Mouse (Mus musculus) CH12.LX (cell line): ENCODE results near the gene 1700028J19Rik. TPM values are rescaled to one million over a fixed set of nuclear protein-coding genes. Genes with fewer than 3 reads are reported as not detected.

Source experiments
- DNase-seq: peaks from one replicate; pipeline ENCODE4 v3.0.0-alpha.2; 2013; ENCODE audit errors: extremely low read depth
- H3K27ac ChIP-seq: 2 replicates; pipeline ENCODE4 v1.5.1; 2012; ENCODE audit warnings: low read depth, mild to moderate bottlenecking, control low read depth, moderate library complexity; ENCODE audit not compliant: insufficient read depth
- H3K27me3 ChIP-seq: replicated peaks from 2 replicates; pipeline ENCODE3; 2012; ENCODE audit warnings: inconsistent platforms
- H3K36me3 ChIP-seq, 2 experiments: replicated peaks in 1 of 2; 2 replicates each; pipeline versions ENCODE3 to v1.6.1; 2012; ENCODE audit warnings: inconsistent platforms in 1 of 2, low read length in 1 of 2, mild to moderate bottlenecking in 1 of 2, mixed read lengths in 1 of 2, moderate library complexity in 1 of 2; ENCODE audit not compliant: control insufficient read depth in 1 of 2, insufficient read depth in 1 of 2
- H3K4me1 ChIP-seq, 2 experiments: 2 replicates each; pipeline ENCODE4 v1.6.1; 2012; ENCODE audit warnings: inconsistent platforms in 1 of 2, moderate library complexity in 1 of 2; ENCODE audit not compliant: insufficient read depth in 2 of 2, control insufficient read depth in 1 of 2
- H3K4me2 ChIP-seq: 2 replicates; pipeline ENCODE4 v1.6.1; 2012; ENCODE audit warnings: low read depth, mild to moderate bottlenecking, control low read depth; ENCODE audit not compliant: poor library complexity, insufficient read depth, severe bottlenecking
- H3K4me3 ChIP-seq, 3 experiments: fragments of 150-350 bp in 1 of 3; sonication (generic) in 1 of 3; replicated peaks in 1 of 3; 2 replicates each; pipeline versions ENCODE3 to v1.5.1; 2011 to 2012; ENCODE audit warnings: low read depth in 2 of 3, low read length in 2 of 3, mild to moderate bottlenecking in 2 of 3, moderate library complexity in 2 of 3, control low read depth in 1 of 3, improper control_type of control experiment in 1 of 3, inconsistent platforms in 1 of 3, mixed read lengths in 1 of 3; ENCODE audit not compliant: poor library complexity in 1 of 3
- H3K79me2 ChIP-seq: replicated peaks from 2 replicates; pipeline ENCODE4 v1.6.1; 2012; ENCODE audit warnings: mild to moderate bottlenecking, moderate library complexity; ENCODE audit not compliant: control insufficient read depth, poor library complexity, insufficient read depth, severe bottlenecking; ENCODE audit errors: extremely low read depth
- H3K9ac ChIP-seq: 2 replicates; pipeline ENCODE4 v1.6.1; 2012; ENCODE audit warnings: low read depth, mild to moderate bottlenecking, control low read depth, moderate library complexity; ENCODE audit not compliant: insufficient read depth
- H3K9me3 ChIP-seq: replicated peaks from 2 replicates; pipeline ENCODE3; 2012; ENCODE audit warnings: low read length, inconsistent platforms, mixed read lengths
- CTCF ChIP-seq, 2 experiments: IDR thresholded peaks in 1 of 2; conservative IDR thresholded peaks in 1 of 2; 2 replicates each; pipeline ENCODE4 v1.5.1; 2011 to 2012; ENCODE audit warnings: low read depth in 2 of 2, low read length in 2 of 2, improper control_type of control experiment in 1 of 2, inconsistent platforms in 1 of 2, mild to moderate bottlenecking in 1 of 2, moderate library complexity in 1 of 2
- E2F4 ChIP-seq: IDR thresholded peaks from 2 replicates; pipeline ENCODE4 v1.6.1; 2011; ENCODE audit warnings: low read depth, low read length, improper control_type of control experiment; ENCODE audit not compliant: insufficient replicate concordance
- ELF1 ChIP-seq: IDR thresholded peaks from 2 replicates; pipeline ENCODE4 v1.6.1; 2014; ENCODE audit warnings: low read depth, mild to moderate bottlenecking, inconsistent platforms, low read length, improper control_type of control experiment
- HCFC1 ChIP-seq: IDR thresholded peaks from 2 replicates; pipeline ENCODE4 v1.6.1; 2012; ENCODE audit warnings: low read depth, mild to moderate bottlenecking, inconsistent platforms, low read length, improper control_type of control experiment
- IRF4 ChIP-seq: IDR thresholded peaks from 2 replicates; pipeline ENCODE4 v1.6.1; 2014; ENCODE audit warnings: low read depth, mild to moderate bottlenecking, inconsistent platforms, low read length, improper control_type of control experiment
- JUN ChIP-seq: IDR thresholded peaks from 2 replicates; pipeline ENCODE4 v1.6.1; 2011; ENCODE audit warnings: low read depth, mild to moderate bottlenecking, low read length, improper control_type of control experiment, moderate library complexity; ENCODE audit not compliant: insufficient read depth
- KAT2A ChIP-seq: IDR thresholded peaks from 2 replicates; pipeline ENCODE4 v1.6.1; 2012; ENCODE audit warnings: low read length, improper control_type of control experiment, inconsistent platforms; ENCODE audit not compliant: insufficient replicate concordance
- MAX ChIP-seq: IDR thresholded peaks from 2 replicates; pipeline ENCODE4 v1.6.1; 2011; ENCODE audit warnings: low read length, improper control_type of control experiment
- MAZ ChIP-seq: IDR thresholded peaks from 2 replicates; pipeline ENCODE4 v1.6.1; 2012; ENCODE audit warnings: low read depth, mild to moderate bottlenecking, inconsistent platforms, low read length, improper control_type of control experiment, moderate library complexity
- MEF2A ChIP-seq: IDR thresholded peaks from 2 replicates; pipeline ENCODE4 v1.6.1; 2014; ENCODE audit warnings: low read depth, mild to moderate bottlenecking, inconsistent platforms, low read length, improper control_type of control experiment, borderline replicate concordance
- MXI1 ChIP-seq: IDR thresholded peaks from 2 replicates; pipeline ENCODE4 v1.6.1; 2011; ENCODE audit warnings: mild to moderate bottlenecking, low read depth, low read length, improper control_type of control experiment
- MYC ChIP-seq: IDR thresholded peaks from 2 replicates; pipeline ENCODE4 v1.6.1; 2011; ENCODE audit warnings: low read depth, mild to moderate bottlenecking, improper control_type of control experiment, low read length
- NELFE ChIP-seq: IDR thresholded peaks from 2 replicates; pipeline ENCODE4 v1.6.1; 2011; ENCODE audit warnings: low read depth, low read length, improper control_type of control experiment
- POLR2A ChIP-seq: IDR thresholded peaks from 2 replicates; pipeline ENCODE4 v1.6.1; 2011; ENCODE audit warnings: low read depth, mild to moderate bottlenecking, improper control_type of control experiment, low read length
- POLR2AphosphoS2 ChIP-seq: IDR thresholded peaks from 2 replicates; pipeline ENCODE4 v1.6.1; 2011; ENCODE audit warnings: low read depth, low read length, improper control_type of control experiment
- SIN3A ChIP-seq: IDR thresholded peaks from 2 replicates; pipeline ENCODE4 v1.6.1; 2012; ENCODE audit warnings: low read length, improper control_type of control experiment, inconsistent platforms
- TBP ChIP-seq: conservative IDR thresholded peaks from 2 replicates; pipeline ENCODE4 v1.6.1; 2011; ENCODE audit warnings: low read depth, low read length, improper control_type of control experiment
- TCF12 ChIP-seq: IDR thresholded peaks from 2 replicates; pipeline ENCODE4 v1.6.1; 2014; ENCODE audit warnings: low read depth, mild to moderate bottlenecking, inconsistent platforms, low read length, improper control_type of control experiment
- UBTF ChIP-seq: IDR thresholded peaks from 2 replicates; pipeline ENCODE4 v1.6.1; 2012; ENCODE audit warnings: low read depth, mild to moderate bottlenecking, inconsistent platforms, low read length, improper control_type of control experiment, moderate library complexity
- ZC3H11A ChIP-seq: IDR thresholded peaks from 2 replicates; pipeline ENCODE4 v1.6.1; 2012; ENCODE audit warnings: low read depth, mild to moderate bottlenecking, inconsistent platforms, low read length, improper control_type of control experiment
- ZKSCAN1 ChIP-seq: IDR thresholded peaks from 2 replicates; pipeline ENCODE4 v1.6.1; 2012; ENCODE audit warnings: low read depth, inconsistent platforms, low read length, improper control_type of control experiment, borderline replicate concordance
- ZMIZ1 ChIP-seq: IDR thresholded peaks from 2 replicates; pipeline ENCODE4 v1.6.1; 2012; ENCODE audit warnings: low read depth, mild to moderate bottlenecking, inconsistent platforms, low read length, improper control_type of control experiment
- dilution Hi-C: fragments of 300-500 bp; cut with MboI; formaldehyde crosslinking; loops from 2 replicates; pipeline ENCODE4 v1.14.3; 2020; ENCODE audit warnings: low sequenced_read_pairs; ENCODE audit not compliant: extremely low pct_unique_long_range_greater_than_20kb, extremely low pct_ligation_motif_present
- in situ Hi-C: fragments of 300-500 bp; cut with MboI; formaldehyde crosslinking; loops from 3 replicates; pipeline ENCODE4 v1.14.3; 2019; ENCODE audit warnings: low sequenced_read_pairs, low pct_ligation_motif_present, low pct_unique_long_range_greater_than_20kb, mixed read lengths
- polyA plus RNA-seq: library from polyadenylated mRNA; unstranded; fragments of >175 nt; gene quantifications from 2 replicates; pipeline ENCODE4 v1.2.1, GENCODE M21; 2012; ENCODE audit warnings: low read depth; ENCODE audit not compliant: insufficient read length
- total RNA-seq, 2 experiments: library from RNA; depleted of rRNA; stranded (reverse); fragments of 300-350 nt in 1 of 2; fragments of >200 nt in 1 of 2; gene quantifications; 2 replicates each; pipeline ENCODE4 v1.2.3; 2012 to 2014

1700028J19Rik gene
- total RNA-seq (2012; rRNA removed): 0.25 and 0.38 TPM in 2 replicates
- 0.36 and 0.44 TPM in 2 replicates for total RNA-seq (2014; rRNA removed)
- 0.60 and 0.86 TPM in 2 replicates for polyA plus RNA-seq

- H3K4me2 ChIP-seq: peak within 1 kb of the TSS; percentile 79
- H3K79me2 ChIP-seq: peaks cover 18% of the 10 kb centered on the region
- dilution Hi-C loops: no loop called here
- no peaks in the 10 kb centered on the region for H3K9me3 ChIP-seq
- H3K4me3 ChIP-seq: peak within 1 kb of the TSS; percentile 78 to 99 (median 95)
- H3K9ac ChIP-seq: peak within 1 kb of the TSS; percentile 92
- peaks cover 25 to 32% of the 10 kb centered on the region in 2 experiments for H3K36me3 ChIP-seq
- peak within 1 kb of the TSS; percentile 65 for H3K27ac ChIP-seq
- H3K27me3 ChIP-seq: no peaks in the 10 kb centered on the region
- DNase-seq: peak; percentile 87
- H3K4me1 ChIP-seq: peaks cover 8 to 46% of the 10 kb centered on the region in 2 experiments
- TF ChIP-seq MXI1 (peak; percentile 82), SIN3A (peak; percentile 93), MEF2A (no peak), HCFC1 (peak; percentile 83), ZMIZ1 (peak; percentile 98), POLR2A (peak; percentile 99), MAZ (peak; percentile 97), MAX (peak; percentile 100), MYC (peak; percentile 49; the same call in 1 of the 2 replicates), ELF1 (peak; percentile 92), TBP (peak; percentile 96), CTCF (conservative IDR thresholded peaks at IDR 0.05 in 1 of 2, IDR thresholded peaks at IDR 0.05 in 1 of 2; ENCODE audit: low read depth in 2 of 2, low read length in 2 of 2) (no peak; a peak in 1 of 4 replicates), TCF12 (peak; percentile 75), KAT2A (peak; percentile 76; the same call in 1 of the 2 replicates), ZKSCAN1 (no peak), JUN (no peak), POLR2AphosphoS2 (peak; percentile 98), ZC3H11A (no peak), IRF4 (peak; percentile 20; the same call in 1 of the 2 replicates), UBTF (no peak), E2F4 (peak; percentile 89; the same call in 1 of the 2 replicates), NELFE (peak; percentile 99)
- TF ChIP-seq, all 38 proteins: peak for 16
- in situ Hi-C loops: no loop called here
These were observed at the start of gene 1700028J19Rik, which contains the start of gene 2410002F23Rik for GRCm38 (mm10) chr7:44246055-44246983. Gene 1700028J19Rik, minus strand, starts transcription at chr7:44246695. Gene 2410002F23Rik, plus strand, starts transcription at chr7:44246722.
